Mouse (Mus musculus) liver, embryonic 16.5 days (tissue): ENCODE data around the gene Fam178b. TPM values are rescaled to one million over a fixed set of nuclear protein-coding genes. Genes with fewer than 3 reads are reported as not detected.

Source experiments
- ATAC-seq: fragments of 200-750 bp; cut with Nextera tagmentation; 2 replicates; pipeline ENCODE4 v1.8.0; 2017; ENCODE audit warnings: low read depth, mild to moderate bottlenecking, moderate number of reproducible peaks, moderate library complexity
- H3K27ac ChIP-seq: fragments of 300-500 bp; sonication (generic); 2 replicates; pipeline ENCODE4 v1.5.1; 2014; ENCODE audit warnings: mild to moderate bottlenecking, low read length
- H3K27me3 ChIP-seq: fragments of 300-500 bp; sonication (generic); 2 replicates; pipeline ENCODE4 v1.6.1; 2014; ENCODE audit warnings: low read depth, low read length, mixed read lengths; ENCODE audit not compliant: control insufficient read depth, insufficient read depth
- H3K36me3 ChIP-seq: fragments of 300-500 bp; sonication (generic); 2 replicates; pipeline ENCODE4 v1.6.1; 2014; ENCODE audit warnings: mild to moderate bottlenecking; ENCODE audit not compliant: control insufficient read depth, insufficient read depth
- H3K4me1 ChIP-seq: fragments of 300-500 bp; sonication (generic); 2 replicates; pipeline ENCODE4 v1.6.1; 2014; ENCODE audit warnings: low read depth, low read length, mixed read lengths; ENCODE audit not compliant: control insufficient read depth
- H3K4me2 ChIP-seq: fragments of 300-500 bp; sonication (generic); 2 replicates; pipeline ENCODE4 v1.6.1; 2014; ENCODE audit warnings: low read depth, low read length, mixed read lengths
- H3K4me3 ChIP-seq: fragments of 300-500 bp; sonication (generic); 2 replicates; pipeline ENCODE4 v1.5.1; 2014; ENCODE audit warnings: low read depth, mild to moderate bottlenecking, low read length
- H3K9ac ChIP-seq: fragments of 300-500 bp; sonication (generic); 2 replicates; pipeline ENCODE4 v1.6.1; 2014; ENCODE audit warnings: low read depth, low read length
- H3K9me3 ChIP-seq: fragments of 300-500 bp; sonication (generic); replicated peaks from 2 replicates; pipeline ENCODE4 v1.6.1; 2016; ENCODE audit warnings: low read length; ENCODE audit not compliant: control insufficient read depth
- WGBS: fragments of 180-500 bp; shearing (Covaris S2); extraction: QIAGEN DNeasy Blood & Tissue Kit; methylation state at CpG from one replicate; pipeline ENCODE4 v1.1.7; 2014; ENCODE audit not compliant: insufficient replicate concordance; 5-methylcytosine and 5-hydroxymethylcytosine counted together
- polyA plus RNA-seq: library from polyadenylated mRNA; unstranded; fragments of >200 nt; fragmentation: Nextera tagmentation; extraction: Ambion mirVana; gene quantifications from 2 replicates; pipeline ENCODE4 v1.2.1, GENCODE M21; 2015

Gene Fam178b
- polyA plus RNA-seq, 1 experiment from 2014 or later: 0.14 TPM

GRCm38 (mm10) chr1:36551904-36552303, 131.1 kb downstream of the Fam178b start:
- Histone ChIP-seq H3K9ac (no peak overlapping the region), H3K4me2 (no peak overlapping the region), H3K36me3 (no peaks in the 10 kb centered on the region; the same call in 1 of the 2 replicates), H3K9me3 (no peaks in the 10 kb centered on the region), H3K27ac (no peak overlapping the region), H3K4me1 (peaks cover 7% of the 10 kb centered on the region), H3K4me3 (no peak overlapping the region), H3K27me3 (peaks cover 27% of the 10 kb centered on the region)
- ATAC-seq: no peak
- WGBS: 72% methylated on average over 17 of the region's 17 CpGs

- H3K27ac ChIP-seq: no peak overlapping the region
- no peak overlapping the region for H3K9ac ChIP-seq
- H3K36me3 ChIP-seq: no peaks in the 10 kb centered on the region; the same call in 1 of the 2 replicates
- peaks cover 10% of the 10 kb centered on the region for H3K27me3 ChIP-seq
- H3K4me3 ChIP-seq: no peak overlapping the region
- WGBS: 72% methylated on average over 20 of the region's 20 CpGs
- no peak for ATAC-seq
- no peak overlapping the region for H3K4me2 ChIP-seq
- no peaks in the 10 kb centered on the region for H3K9me3 ChIP-seq
- peaks cover 11% of the 10 kb centered on the region for H3K4me1 ChIP-seq
Observed at GRCm38 (mm10) chr1:36550075-36550863, 132.7 kb downstream of the Fam178b start.

- Histone ChIP-seq H3K4me2 (no peak overlapping the region), H3K9ac (no peak overlapping the region), H3K4me1 (peaks cover 11% of the 10 kb centered on the region), H3K9me3 (no peaks in the 10 kb centered on the region), H3K4me3 (no peak overlapping the region), H3K27me3 (peaks cover 3% of the 10 kb centered on the region; the same call in 1 of the 2 replicates), H3K27ac (no peak overlapping the region), H3K36me3 (no peaks in the 10 kb centered on the region; the same call in 1 of the 2 replicates)
- 78% methylated on average over 18 of the region's 18 CpGs for WGBS
- no peak for ATAC-seq
Observed at GRCm38 (mm10) chr1:36549491-36549890, 133.5 kb downstream of the Fam178b start.

GRCm38 (mm10) chr1:36548771-36549170, 134.2 kb downstream of the Fam178b start:
- Histone ChIP-seq H3K9ac (no peak overlapping the region), H3K27me3 (no peaks in the 10 kb centered on the region), H3K9me3 (no peaks in the 10 kb centered on the region), H3K36me3 (no peaks in the 10 kb centered on the region; the same call in 1 of the 2 replicates), H3K4me2 (no peak overlapping the region), H3K27ac (no peak overlapping the region), H3K4me1 (peaks cover 11% of the 10 kb centered on the region), H3K4me3 (no peak overlapping the region)
- 59% methylated on average over 8 of the region's 8 CpGs for WGBS
- ATAC-seq: no peak

GRCm38 (mm10) chr1:36547981-36548598, 134.9 kb downstream of the Fam178b start:
- no peak for ATAC-seq

GRCm38 (mm10) chr1:36546888-36547471, 136.0 kb downstream of the Fam178b start, which contains the start of gene Ankrd39:
TSS of gene Ankrd39 (minus strand) at chr1:36547445.
- peaks cover 11% of the 10 kb centered on the region for H3K4me1 ChIP-seq
- H3K27ac ChIP-seq: peak within 1 kb of the TSS; percentile 14; the same call in 1 of the 2 replicates
- peak within 1 kb of the TSS; percentile 76 for H3K4me3 ChIP-seq
- WGBS: under 1% methylated on average over 43 of the region's 43 CpGs
- peaks cover 1% of the 10 kb centered on the region; the same call in 1 of the 2 replicates for H3K36me3 ChIP-seq
- H3K4me2 ChIP-seq: peak within 1 kb of the TSS; percentile 88
- H3K9ac ChIP-seq: peak within 1 kb of the TSS; percentile 73
- H3K27me3 ChIP-seq: no peaks in the 10 kb centered on the region
- peak; percentile 100 for ATAC-seq
- no peaks in the 10 kb centered on the region for H3K9me3 ChIP-seq

More at GRCm38 (mm10) chr1:36547981-36548598, 134.9 kb downstream of the Fam178b start:
- Histone ChIP-seq H3K27ac (no peak overlapping the region), H3K9ac (no peak overlapping the region), H3K4me3 (no peak overlapping the region), H3K36me3 (no peaks in the 10 kb centered on the region; the same call in 1 of the 2 replicates), H3K27me3 (no peaks in the 10 kb centered on the region), H3K4me1 (peaks cover 11% of the 10 kb centered on the region), H3K9me3 (no peaks in the 10 kb centered on the region), H3K4me2 (no peak overlapping the region)
- 59% methylated on average over 9 of the region's 9 CpGs for WGBS

GRCm38 (mm10) chr1:36545845-36546600, 137.0 kb downstream of the Fam178b start:
- no peak overlapping the region for H3K27ac ChIP-seq
- peak overlapping the region; percentile 73 for H3K9ac ChIP-seq
- H3K36me3 ChIP-seq: peaks cover 9% of the 10 kb centered on the region; the same call in 1 of the 2 replicates
- ATAC-seq: no peak
- 59% methylated on average over 19 of the region's 19 CpGs for WGBS
- H3K9me3 ChIP-seq: no peaks in the 10 kb centered on the region
- H3K4me1 ChIP-seq: peaks cover 11% of the 10 kb centered on the region
- no peaks in the 10 kb centered on the region for H3K27me3 ChIP-seq
- peak overlapping the region; percentile 88 for H3K4me2 ChIP-seq
- H3K4me3 ChIP-seq: peak overlapping the region; percentile 76

- H3K27ac ChIP-seq: no peak overlapping the region
- H3K9me3 ChIP-seq: no peaks in the 10 kb centered on the region
- H3K36me3 ChIP-seq: peaks cover 9% of the 10 kb centered on the region; the same call in 1 of the 2 replicates
- no peak overlapping the region for H3K4me2 ChIP-seq
- H3K4me3 ChIP-seq: no peak overlapping the region
- 43% methylated on average over 2 of the region's 2 CpGs for WGBS
- no peak for ATAC-seq
- no peaks in the 10 kb centered on the region for H3K27me3 ChIP-seq
- no peak overlapping the region for H3K9ac ChIP-seq
- peaks cover 11% of the 10 kb centered on the region for H3K4me1 ChIP-seq
Observed at GRCm38 (mm10) chr1:36545382-36545781, 137.6 kb downstream of the Fam178b start.
